Mouse (Mus musculus): ENCODE data around the gene Pan3. TPM values are rescaled to one million over a fixed set of nuclear protein-coding genes. Genes with fewer than 3 reads are reported as not detected.
A peak's percentile ranks its signal among the peaks of the same experiment; 100 is the strongest.

Pan3 gene
- total and polyA plus RNA-seq, 3 experiments, result 60.6 to 61.5 TPM; not detected in 1

DNA sequence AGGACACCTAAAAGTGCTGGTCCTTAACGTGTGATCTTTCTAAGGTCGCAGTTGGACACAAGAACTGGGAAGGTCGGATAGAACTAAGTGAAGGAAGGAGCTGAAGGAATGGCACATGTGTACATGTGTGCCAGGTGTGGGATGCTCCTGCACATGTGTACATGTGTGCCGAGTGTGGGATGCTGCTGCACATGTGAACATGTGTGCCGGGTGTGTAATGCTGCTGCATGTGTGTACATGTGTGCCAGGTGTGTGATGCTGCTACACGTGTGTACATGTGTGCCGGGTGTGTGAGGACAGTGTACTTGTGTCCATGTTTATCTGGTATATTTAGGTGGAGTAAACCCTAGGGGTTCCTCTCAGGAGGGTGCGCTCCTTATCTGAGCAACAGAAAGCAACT, 3.0 kb downstream of the Pan3 start:
- H3K4me1 ChIP-seq (ENCODE audit: control insufficient read depth in 1 of 2, insufficient read depth in 2 of 2, low read length in 2 of 2), result peaks cover 21 to 24% of the 10 kb centered on the region in 2 experiments
- H3K9me3 ChIP-seq (replicated peaks; ENCODE audit: insufficient read depth, low read length), result no peaks in the 10 kb centered on the region
- no peak for DNase-seq (ENCODE audit: low read depth, low spot score)
- H3K4me3 ChIP-seq (ENCODE audit: control insufficient read depth in 1 of 2, insufficient read depth in 1 of 2, low read depth in 2 of 2, low read length in 2 of 2), result peak overlapping the region in 1 of 2 experiments; percentile 2; a peak in 1 of 4 replicates
- peak overlapping the region; percentile 5; the same call in 1 of the 2 replicates for H3K27ac ChIP-seq (ENCODE audit: control insufficient read depth, low read depth, low read length)
- no peaks in the 10 kb centered on the region for H3K27me3 ChIP-seq (ENCODE audit: control insufficient read depth in 1 of 2, insufficient read depth in 2 of 2, low read length in 2 of 2)
- H3K36me3 ChIP-seq (ENCODE audit: control insufficient read depth in 1 of 2, insufficient read depth in 2 of 2, low read length in 2 of 2), result peaks cover 13 to 40% of the 10 kb centered on the region in 2 experiments
- H3K9ac ChIP-seq (ENCODE audit: control insufficient read depth, low read depth, low read length, poor library complexity, severe bottlenecking), result peak overlapping the region; percentile 60
- H3K79me2 ChIP-seq (ENCODE audit: control insufficient read depth, insufficient read depth, low read length, poor library complexity), result peaks cover 81% of the 10 kb centered on the region
- TF ChIP-seq CHD1 (IDR thresholded peaks at IDR 0.05; ENCODE audit: low read depth, low read length), result no peak
- TF ChIP-seq E2F4 (IDR thresholded peaks at IDR 0.05; ENCODE audit: borderline replicate concordance, low read depth, low read length), result no peak
- peak; percentile 36; the same call in 1 of the 2 replicates for TF ChIP-seq POLR2AphosphoS2 (IDR thresholded peaks at IDR 0.05; ENCODE audit: low read length)
- no peak for TF ChIP-seq KAT2A (conservative IDR thresholded peaks at IDR 0.05; ENCODE audit: low read depth, low read length)
- no peak for TF ChIP-seq RAD21 (IDR thresholded peaks at IDR 0.05; ENCODE audit: low read depth, low read length)
- TF ChIP-seq CHD2 (IDR thresholded peaks at IDR 0.05; ENCODE audit: low read length), result no peak
- no peak for TF ChIP-seq BHLHE40 (IDR thresholded peaks at IDR 0.05; ENCODE audit: borderline replicate concordance, low read depth, low read length)
- no peak for TF ChIP-seq TBP (IDR thresholded peaks at IDR 0.05; ENCODE audit: low read depth, low read length)
- 0 out of 2 replicates have a peak, but pooled peaks have one; percentile 39 for TF ChIP-seq SIN3A (IDR thresholded peaks at IDR 0.05; ENCODE audit: low read length)
- TF ChIP-seq MXI1 (IDR thresholded peaks at IDR 0.05; ENCODE audit: low read depth, low read length), result no peak; the same call in 1 of the 2 replicates
- no peak for TF ChIP-seq MYC (IDR thresholded peaks at IDR 0.05; ENCODE audit: low read depth, low read length)
- TF ChIP-seq POLR2AphosphoS5 (IDR thresholded peaks at IDR 0.05; ENCODE audit: borderline replicate concordance, low read depth, low read length), result peak; percentile 93; the same call in 1 of the 2 replicates
- TF ChIP-seq ZC3H11A (IDR thresholded peaks at IDR 0.05; ENCODE audit: low read depth, low read length), result no peak
- no peak for TF ChIP-seq NELFE (IDR thresholded peaks at IDR 0.05; ENCODE audit: low read depth, low read length)
- TF ChIP-seq GATA1 (IDR thresholded peaks at IDR 0.05; ENCODE audit: low read depth, low read length), result 0 out of 2 replicates have a peak, but pooled peaks have one; percentile 62
- TF ChIP-seq GABPA (IDR thresholded peaks at IDR 0.05; ENCODE audit: low read depth, low read length), result no peak
- TF ChIP-seq HCFC1 (IDR thresholded peaks at IDR 0.05; ENCODE audit: low read depth, low read length), result no peak
- 0 out of 2 replicates have a peak, but pooled peaks have one; percentile 22 for TF ChIP-seq TCF12 (IDR thresholded peaks at IDR 0.05; ENCODE audit: low read depth, low read length)
- peak; percentile 30 to 35; a peak in 1 of 4 replicates for TF ChIP-seq EP300 (IDR thresholded peaks at IDR 0.05; ENCODE audit: low read depth in 1 of 2, low read length in 2 of 2)
- TF ChIP-seq ETS1 (IDR thresholded peaks at IDR 0.05; ENCODE audit: low read depth, low read length), result peak; percentile 45; the same call in 1 of the 2 replicates
- no peak for TF ChIP-seq MAX (IDR thresholded peaks at IDR 0.05; ENCODE audit: low read length)

DNA sequence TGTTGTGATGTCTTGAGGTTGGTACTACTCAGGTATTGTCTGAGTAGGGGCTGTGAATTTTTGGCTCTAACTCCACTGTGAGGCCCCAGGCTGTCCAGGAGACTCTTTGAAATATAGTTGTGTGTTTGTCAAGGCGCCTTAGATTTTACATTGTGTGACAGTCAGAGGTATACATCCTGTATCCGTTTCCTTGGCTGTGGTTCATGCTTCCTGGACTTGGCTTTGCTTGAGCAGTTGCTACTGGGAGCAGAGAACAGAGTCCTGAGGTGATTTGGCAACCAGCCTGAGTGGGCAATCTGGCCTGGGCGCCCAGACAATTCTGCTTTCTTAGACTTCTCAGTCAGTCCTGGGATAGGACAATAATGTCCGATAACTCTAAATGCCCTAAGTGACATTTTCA, 5.3 kb downstream of the Pan3 start:
- Histone ChIP-seq H3K4me1 (ENCODE audit: control insufficient read depth in 1 of 2, insufficient read depth in 2 of 2, low read length in 2 of 2) (peaks cover 20 to 24% of the 10 kb centered on the region in 2 experiments), H3K9ac (ENCODE audit: control insufficient read depth, low read depth, low read length, poor library complexity, severe bottlenecking) (no peak overlapping the region), H3K4me3 (ENCODE audit: control insufficient read depth in 1 of 2, insufficient read depth in 1 of 2, low read depth in 2 of 2, low read length in 2 of 2) (no peak overlapping the region), H3K27me3 (ENCODE audit: control insufficient read depth in 1 of 2, insufficient read depth in 2 of 2, low read length in 2 of 2) (no peaks in the 10 kb centered on the region), H3K9me3 (replicated peaks; ENCODE audit: insufficient read depth, low read length) (no peaks in the 10 kb centered on the region), H3K36me3 (ENCODE audit: control insufficient read depth in 1 of 2, insufficient read depth in 2 of 2, low read length in 2 of 2) (peaks cover 30 to 46% of the 10 kb centered on the region in 2 experiments), H3K79me2 (ENCODE audit: control insufficient read depth, insufficient read depth, low read length, poor library complexity) (peaks cover 85% of the 10 kb centered on the region), H3K27ac (ENCODE audit: control insufficient read depth, low read depth, low read length) (no peak overlapping the region)
- DNase-seq (ENCODE audit: low read depth, low spot score), result no peak
- no peak for TF ChIP-seq MXI1 (IDR thresholded peaks at IDR 0.05; ENCODE audit: low read depth, low read length)
- no peak for TF ChIP-seq GATA1 (IDR thresholded peaks at IDR 0.05; ENCODE audit: low read depth, low read length)
- TF ChIP-seq ETS1 (IDR thresholded peaks at IDR 0.05; ENCODE audit: low read depth, low read length), result no peak
- TF ChIP-seq GABPA (IDR thresholded peaks at IDR 0.05; ENCODE audit: low read depth, low read length), result no peak
- no peak for TF ChIP-seq TBP (IDR thresholded peaks at IDR 0.05; ENCODE audit: low read depth, low read length)
- TF ChIP-seq POLR2AphosphoS2 (IDR thresholded peaks at IDR 0.05; ENCODE audit: low read length), result no peak
- no peak for TF ChIP-seq USF1 (IDR thresholded peaks at IDR 0.05; ENCODE audit: low read depth, low read length)
- TF ChIP-seq NELFE (IDR thresholded peaks at IDR 0.05; ENCODE audit: low read depth, low read length), result no peak
- TF ChIP-seq CHD2 (IDR thresholded peaks at IDR 0.05; ENCODE audit: low read length), result no peak
- no peak for TF ChIP-seq JUND (IDR thresholded peaks at IDR 0.05; ENCODE audit: low read depth, low read length)
- TF ChIP-seq SIN3A (IDR thresholded peaks at IDR 0.05; ENCODE audit: low read length), result no peak
- TF ChIP-seq BHLHE40 (IDR thresholded peaks at IDR 0.05; ENCODE audit: borderline replicate concordance, low read depth, low read length), result no peak
- TF ChIP-seq NRF1 (IDR thresholded peaks at IDR 0.05; ENCODE audit: insufficient read depth, low read depth, low read length, poor library complexity, severe bottlenecking), result no peak
- no peak for TF ChIP-seq MYC (IDR thresholded peaks at IDR 0.05; ENCODE audit: low read depth, low read length)
- TF ChIP-seq RAD21 (IDR thresholded peaks at IDR 0.05; ENCODE audit: low read depth, low read length), result no peak
- TF ChIP-seq TCF12 (IDR thresholded peaks at IDR 0.05; ENCODE audit: low read depth, low read length), result no peak
- TF ChIP-seq ZC3H11A (IDR thresholded peaks at IDR 0.05; ENCODE audit: low read depth, low read length), result no peak
- TF ChIP-seq HCFC1 (IDR thresholded peaks at IDR 0.05; ENCODE audit: low read depth, low read length), result no peak
- no peak for TF ChIP-seq POLR2A (IDR thresholded peaks at IDR 0.05; ENCODE audit: control insufficient read depth in 1 of 2, insufficient read depth in 1 of 2, low read depth in 1 of 2, low read length in 2 of 2, poor library complexity in 1 of 2)
- no peak for TF ChIP-seq MAX (IDR thresholded peaks at IDR 0.05; ENCODE audit: low read length)
